Mouse (Mus musculus) CH12.LX (cell line): ENCODE results near the gene Krt26. TPM values are rescaled to one million over a fixed set of nuclear protein-coding genes. Genes with fewer than 3 reads are reported as not detected.

Experiments
- DNase-seq: peaks from one replicate; pipeline ENCODE4 v3.0.0-alpha.2; 2013; ENCODE audit errors: extremely low read depth
- H3K27ac ChIP-seq: 2 replicates; pipeline ENCODE4 v1.5.1; 2012; ENCODE audit warnings: low read depth, mild to moderate bottlenecking, control low read depth, moderate library complexity; ENCODE audit not compliant: insufficient read depth
- H3K27me3 ChIP-seq: replicated peaks from 2 replicates; pipeline ENCODE3; 2012; ENCODE audit warnings: inconsistent platforms
- H3K36me3 ChIP-seq, 2 experiments: replicated peaks in 1 of 2; 2 replicates each; pipeline versions ENCODE3 to v1.6.1; 2012; ENCODE audit warnings: inconsistent platforms in 1 of 2, low read length in 1 of 2, mild to moderate bottlenecking in 1 of 2, mixed read lengths in 1 of 2, moderate library complexity in 1 of 2; ENCODE audit not compliant: control insufficient read depth in 1 of 2, insufficient read depth in 1 of 2
- H3K4me1 ChIP-seq, 2 experiments: 2 replicates each; pipeline ENCODE4 v1.6.1; 2012; ENCODE audit warnings: inconsistent platforms in 1 of 2, moderate library complexity in 1 of 2; ENCODE audit not compliant: insufficient read depth in 2 of 2, control insufficient read depth in 1 of 2
- H3K4me2 ChIP-seq: 2 replicates; pipeline ENCODE4 v1.6.1; 2012; ENCODE audit warnings: low read depth, mild to moderate bottlenecking, control low read depth; ENCODE audit not compliant: poor library complexity, insufficient read depth, severe bottlenecking
- H3K4me3 ChIP-seq, 3 experiments: fragments of 150-350 bp in 1 of 3; sonication (generic) in 1 of 3; replicated peaks in 1 of 3; 2 replicates each; pipeline versions ENCODE3 to v1.5.1; 2011 to 2012; ENCODE audit warnings: low read depth in 2 of 3, low read length in 2 of 3, mild to moderate bottlenecking in 2 of 3, moderate library complexity in 2 of 3, control low read depth in 1 of 3, improper control_type of control experiment in 1 of 3, inconsistent platforms in 1 of 3, mixed read lengths in 1 of 3; ENCODE audit not compliant: poor library complexity in 1 of 3
- H3K79me2 ChIP-seq: replicated peaks from 2 replicates; pipeline ENCODE4 v1.6.1; 2012; ENCODE audit warnings: mild to moderate bottlenecking, moderate library complexity; ENCODE audit not compliant: control insufficient read depth, poor library complexity, insufficient read depth, severe bottlenecking; ENCODE audit errors: extremely low read depth
- H3K9ac ChIP-seq: 2 replicates; pipeline ENCODE4 v1.6.1; 2012; ENCODE audit warnings: low read depth, mild to moderate bottlenecking, control low read depth, moderate library complexity; ENCODE audit not compliant: insufficient read depth
- H3K9me3 ChIP-seq: replicated peaks from 2 replicates; pipeline ENCODE3; 2012; ENCODE audit warnings: low read length, inconsistent platforms, mixed read lengths
- BHLHE40 ChIP-seq: IDR thresholded peaks from 2 replicates; pipeline ENCODE4 v1.6.1; 2011; ENCODE audit warnings: mild to moderate bottlenecking, low read depth, low read length, improper control_type of control experiment
- CHD1 ChIP-seq: IDR thresholded peaks from 2 replicates; pipeline ENCODE4 v1.6.1; 2012; ENCODE audit warnings: low read depth, low read length, improper control_type of control experiment, inconsistent platforms
- CTCF ChIP-seq, 2 experiments: IDR thresholded peaks in 1 of 2; conservative IDR thresholded peaks in 1 of 2; 2 replicates each; pipeline ENCODE4 v1.5.1; 2011 to 2012; ENCODE audit warnings: low read depth in 2 of 2, low read length in 2 of 2, improper control_type of control experiment in 1 of 2, inconsistent platforms in 1 of 2, mild to moderate bottlenecking in 1 of 2, moderate library complexity in 1 of 2
- EP300 ChIP-seq: IDR thresholded peaks from 2 replicates; pipeline ENCODE4 v1.6.1; 2011; ENCODE audit warnings: low read length, improper control_type of control experiment
- ETS1 ChIP-seq: conservative IDR thresholded peaks from 2 replicates; pipeline ENCODE4 v1.6.1; 2012; ENCODE audit warnings: low read depth, mild to moderate bottlenecking, inconsistent platforms, low read length, improper control_type of control experiment, moderate library complexity
- HCFC1 ChIP-seq: IDR thresholded peaks from 2 replicates; pipeline ENCODE4 v1.6.1; 2012; ENCODE audit warnings: low read depth, mild to moderate bottlenecking, inconsistent platforms, low read length, improper control_type of control experiment
- IRF4 ChIP-seq: IDR thresholded peaks from 2 replicates; pipeline ENCODE4 v1.6.1; 2014; ENCODE audit warnings: low read depth, mild to moderate bottlenecking, inconsistent platforms, low read length, improper control_type of control experiment
- JUND ChIP-seq: conservative IDR thresholded peaks from 2 replicates; pipeline ENCODE4 v1.6.1; 2011; ENCODE audit warnings: low read depth, low read length, improper control_type of control experiment
- MAZ ChIP-seq: IDR thresholded peaks from 2 replicates; pipeline ENCODE4 v1.6.1; 2012; ENCODE audit warnings: low read depth, mild to moderate bottlenecking, inconsistent platforms, low read length, improper control_type of control experiment, moderate library complexity
- MEF2A ChIP-seq: IDR thresholded peaks from 2 replicates; pipeline ENCODE4 v1.6.1; 2014; ENCODE audit warnings: low read depth, mild to moderate bottlenecking, inconsistent platforms, low read length, improper control_type of control experiment, borderline replicate concordance
- MXI1 ChIP-seq: IDR thresholded peaks from 2 replicates; pipeline ENCODE4 v1.6.1; 2011; ENCODE audit warnings: mild to moderate bottlenecking, low read depth, low read length, improper control_type of control experiment
- NELFE ChIP-seq: IDR thresholded peaks from 2 replicates; pipeline ENCODE4 v1.6.1; 2011; ENCODE audit warnings: low read depth, low read length, improper control_type of control experiment
- NRF1 ChIP-seq: IDR thresholded peaks from 2 replicates; pipeline ENCODE4 v1.6.1; 2014; ENCODE audit warnings: low read depth, mild to moderate bottlenecking, inconsistent platforms, low read length, improper control_type of control experiment, moderate library complexity
- SMC3 ChIP-seq: IDR thresholded peaks from 2 replicates; pipeline ENCODE4 v1.6.1; 2011; ENCODE audit warnings: low read depth, low read length, improper control_type of control experiment
- TBP ChIP-seq: conservative IDR thresholded peaks from 2 replicates; pipeline ENCODE4 v1.6.1; 2011; ENCODE audit warnings: low read depth, low read length, improper control_type of control experiment
- TCF12 ChIP-seq: IDR thresholded peaks from 2 replicates; pipeline ENCODE4 v1.6.1; 2014; ENCODE audit warnings: low read depth, mild to moderate bottlenecking, inconsistent platforms, low read length, improper control_type of control experiment
- USF1 ChIP-seq: IDR thresholded peaks from 2 replicates; pipeline ENCODE4 v1.6.1; 2014; ENCODE audit warnings: low read depth, mild to moderate bottlenecking, inconsistent platforms, low read length, improper control_type of control experiment
- ZKSCAN1 ChIP-seq: IDR thresholded peaks from 2 replicates; pipeline ENCODE4 v1.6.1; 2012; ENCODE audit warnings: low read depth, inconsistent platforms, low read length, improper control_type of control experiment, borderline replicate concordance
- ZMIZ1 ChIP-seq: IDR thresholded peaks from 2 replicates; pipeline ENCODE4 v1.6.1; 2012; ENCODE audit warnings: low read depth, mild to moderate bottlenecking, inconsistent platforms, low read length, improper control_type of control experiment
- dilution Hi-C: fragments of 300-500 bp; cut with MboI; formaldehyde crosslinking; loops from 2 replicates; pipeline ENCODE4 v1.14.3; 2020; ENCODE audit warnings: low sequenced_read_pairs; ENCODE audit not compliant: extremely low pct_unique_long_range_greater_than_20kb, extremely low pct_ligation_motif_present
- in situ Hi-C: fragments of 300-500 bp; cut with MboI; formaldehyde crosslinking; loops from 3 replicates; pipeline ENCODE4 v1.14.3; 2019; ENCODE audit warnings: low sequenced_read_pairs, low pct_ligation_motif_present, low pct_unique_long_range_greater_than_20kb, mixed read lengths
- polyA plus RNA-seq: library from polyadenylated mRNA; unstranded; fragments of >175 nt; gene quantifications from 2 replicates; pipeline ENCODE4 v1.2.1, GENCODE M21; 2012; ENCODE audit warnings: low read depth; ENCODE audit not compliant: insufficient read length
- total RNA-seq, 2 experiments: library from RNA; depleted of rRNA; stranded (reverse); fragments of 300-350 nt in 1 of 2; fragments of >200 nt in 1 of 2; gene quantifications; 2 replicates each; pipeline ENCODE4 v1.2.3; 2012 to 2014

Krt26 gene
- total and polyA plus RNA-seq, 3 experiments = not detected

GRCm38 (mm10) chr11:99321094-99321493, 16.7 kb downstream of the Krt26 start:
- Histone ChIP-seq H3K79me2 (no peaks in the 10 kb centered on the region), H3K36me3 (no peaks in the 10 kb centered on the region), H3K4me1 (peaks cover 3 to 16% of the 10 kb centered on the region in 2 experiments), H3K4me2 (peak overlapping the region; percentile 70; the same call in 1 of the 2 replicates), H3K27me3 (peaks cover 37% of the 10 kb centered on the region), H3K9ac (no peak overlapping the region), H3K9me3 (no peaks in the 10 kb centered on the region), H3K4me3 (no peak overlapping the region), H3K27ac (no peak overlapping the region)
- no peak for TF ChIP-seq SMC3
- TF ChIP-seq TCF12 = peak; percentile 34; the same call in 1 of the 2 replicates
- TF ChIP-seq ETS1 = peak; percentile 61
- no peak for TF ChIP-seq USF1
- TF ChIP-seq CTCF (conservative IDR thresholded peaks at IDR 0.05 in 1 of 2, IDR thresholded peaks at IDR 0.05 in 1 of 2; ENCODE audit: low read depth in 2 of 2, low read length in 2 of 2) = peak in 1 of 2 experiments; percentile 17; a peak in 1 of 4 replicates
- peak; percentile 27; the same call in 1 of the 2 replicates for TF ChIP-seq HCFC1
- TF ChIP-seq TBP = no peak
- TF ChIP-seq MAZ = 0 out of 2 replicates have a peak, but pooled peaks have one; percentile 29
- 0 out of 2 replicates have a peak, but pooled peaks have one; percentile 35 for TF ChIP-seq NRF1
- TF ChIP-seq IRF4 = peak; percentile 69
- TF ChIP-seq MEF2A = 0 out of 2 replicates have a peak, but pooled peaks have one; percentile 13
- TF ChIP-seq BHLHE40 = peak; percentile 52; the same call in 1 of the 2 replicates
- TF ChIP-seq ZKSCAN1 = no peak
- TF ChIP-seq EP300 = peak; percentile 56; the same call in 1 of the 2 replicates
- dilution Hi-C loops = no loop called here
- peak; percentile 45 for DNase-seq
- in situ Hi-C loops = no loop called here

DNA sequence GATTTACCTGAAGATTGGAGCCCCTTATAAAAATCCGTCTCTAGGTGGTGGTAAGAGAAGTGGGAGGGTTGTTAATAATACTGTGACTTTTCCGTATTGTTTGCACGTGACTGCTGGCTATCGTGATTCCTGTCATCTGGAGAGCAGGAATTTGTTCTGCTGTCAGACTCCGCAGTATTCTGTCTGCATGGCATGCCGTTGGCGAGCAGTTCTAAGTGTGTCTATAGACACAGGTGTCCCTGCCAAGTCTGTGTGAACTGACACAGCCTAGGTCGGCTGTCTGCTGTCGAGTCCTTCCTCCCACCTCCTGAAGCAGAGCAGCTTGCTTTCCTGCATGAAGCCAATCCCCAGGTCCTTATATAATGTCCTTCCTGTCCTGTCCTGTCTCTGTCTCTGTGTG, 18.6 kb downstream of the Krt26 start:
- Histone ChIP-seq H3K9me3 (no peaks in the 10 kb centered on the region), H3K79me2 (no peaks in the 10 kb centered on the region), H3K27ac (no peak overlapping the region), H3K27me3 (peaks cover 35% of the 10 kb centered on the region), H3K4me2 (no peak overlapping the region), H3K9ac (no peak overlapping the region), H3K4me1 (peaks cover 5 to 13% of the 10 kb centered on the region in 2 experiments), H3K4me3 (no peak overlapping the region), H3K36me3 (no peaks in the 10 kb centered on the region)
- DNase-seq = no peak
- dilution Hi-C loops = no loop called here
- in situ Hi-C loops = loop anchor here (5.0 kb wide), 1 partner anchor 33 kb away; the partner anchor contains the start of gene Krt27
- TF ChIP-seq IRF4 = no peak
- no peak for TF ChIP-seq CHD1
- no peak for TF ChIP-seq NELFE
- TF ChIP-seq MAZ = no peak
- no peak for TF ChIP-seq JUND
- TF ChIP-seq TBP = no peak
- TF ChIP-seq ZMIZ1 = no peak
- no peak for TF ChIP-seq MXI1
